Mouse (Mus musculus) embryo, embryonic 11.5 days (tissue): ENCODE results near the gene Fcna.

Experiments used
- DNase-seq: peaks from one replicate; pipeline ENCODE4 v3.0.0-alpha.2; 2012; ENCODE audit warnings: low read depth, low spot score

Gene Fcna

DNA sequence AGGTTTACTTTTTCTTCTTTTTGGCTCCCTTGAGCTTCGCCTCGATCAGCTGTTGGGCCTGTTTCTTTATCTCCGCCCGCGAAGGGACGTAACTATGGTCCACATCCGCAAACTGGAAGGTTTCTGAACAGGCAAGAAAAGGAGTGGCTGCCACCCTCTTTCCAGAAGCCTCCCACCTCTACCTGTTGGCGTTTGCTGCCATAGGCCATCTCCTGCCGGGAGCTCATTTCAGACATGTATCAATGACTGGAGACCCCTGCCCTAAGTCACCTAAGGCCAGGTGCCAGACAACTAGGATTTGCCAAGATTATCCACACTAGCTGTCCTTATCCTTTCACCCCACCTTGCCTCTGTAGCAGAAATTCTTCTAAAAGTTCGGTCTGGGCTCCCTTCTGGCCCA lies 19.2 kb downstream of the Fcna start:
- DNase-seq: no peak

DNA sequence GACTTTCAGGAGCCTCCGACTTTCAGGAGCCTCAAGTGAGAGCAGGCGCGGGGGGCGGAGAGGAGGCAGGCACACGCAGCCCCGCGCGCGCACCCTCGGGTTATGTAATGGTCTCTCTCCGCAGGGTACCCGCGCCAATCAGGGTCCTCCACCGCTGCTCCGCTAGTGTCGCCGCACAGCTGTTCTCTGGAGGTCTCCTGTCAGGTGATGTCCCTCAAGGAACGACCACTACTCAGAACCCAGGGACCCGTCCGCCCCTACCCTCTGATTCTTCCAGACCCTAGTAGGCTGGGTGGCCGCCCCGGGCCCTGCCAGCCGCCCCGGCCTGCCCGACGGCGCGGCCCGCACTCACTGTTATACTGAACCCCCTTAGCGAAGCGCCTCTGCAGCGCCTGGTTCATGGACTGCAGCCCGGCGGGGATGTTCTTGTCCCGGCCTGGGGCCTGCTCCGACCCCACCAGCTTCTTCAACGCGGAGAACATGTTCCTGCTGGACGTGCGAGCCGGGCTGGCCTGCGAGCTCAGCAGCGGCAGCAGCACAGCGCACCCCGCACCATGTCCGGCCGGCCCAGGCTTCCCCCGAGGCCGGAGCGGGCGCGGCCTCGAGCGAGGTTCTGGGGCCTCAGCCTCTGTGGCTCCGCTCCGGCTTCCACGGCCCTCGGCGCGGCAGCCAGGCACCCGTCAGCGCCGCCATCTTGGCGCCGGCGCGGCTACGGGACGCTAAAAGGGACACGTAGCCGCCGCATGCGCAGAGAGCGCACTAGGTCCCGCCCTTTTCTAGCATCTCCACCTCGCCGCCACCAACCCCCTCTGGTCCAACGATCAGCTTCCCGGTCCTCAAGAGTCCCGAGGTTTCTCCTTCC lies 19.8 kb downstream of the Fcna start, which contains the start of gene Rabl6:
TSS of gene Rabl6 (minus strand) at position 761 of the 862 bp plus-strand sequence.
- peak; percentile 83 for DNase-seq

DNA sequence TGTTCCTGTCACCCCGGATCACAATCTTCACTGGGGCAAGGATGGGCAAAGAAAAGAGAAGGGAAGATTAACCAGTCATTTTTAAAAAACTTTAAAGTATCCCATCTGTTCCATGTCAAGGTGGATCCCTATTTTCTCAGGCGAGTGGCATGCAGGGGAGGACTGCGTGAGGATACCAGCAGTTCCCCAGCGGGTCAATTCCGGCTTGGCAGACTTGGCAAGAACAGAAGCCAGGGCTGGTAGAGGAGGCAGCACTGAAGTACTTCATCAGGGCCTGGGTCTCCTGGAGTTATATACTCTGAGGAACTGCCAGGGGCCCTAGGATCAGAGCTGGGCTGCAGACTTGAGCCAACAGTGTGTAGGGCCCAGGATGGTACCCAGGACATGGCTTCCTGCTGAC lies 25.3 kb downstream of the Fcna start:
- no peak for DNase-seq

DNA sequence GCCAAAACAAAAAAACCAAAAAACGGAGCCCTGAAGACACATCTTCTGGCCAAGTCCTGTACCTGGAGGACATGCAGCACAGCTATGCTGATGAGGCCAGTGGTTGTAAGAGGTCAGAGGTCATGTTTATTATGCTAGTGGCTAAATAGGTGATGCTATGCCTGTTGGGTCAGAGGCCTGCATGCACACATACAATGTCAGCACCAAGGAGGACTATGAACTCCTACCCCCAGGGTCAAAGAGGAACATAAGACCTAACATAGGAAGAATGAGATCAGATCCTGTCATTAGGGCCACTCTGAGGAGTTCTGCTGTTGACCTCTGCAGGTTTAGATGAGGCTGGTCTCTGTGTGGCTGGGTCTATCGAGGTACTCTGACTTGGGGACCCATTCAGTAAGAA lies 27.8 kb downstream of the Fcna start:
- no peak for DNase-seq

DNA sequence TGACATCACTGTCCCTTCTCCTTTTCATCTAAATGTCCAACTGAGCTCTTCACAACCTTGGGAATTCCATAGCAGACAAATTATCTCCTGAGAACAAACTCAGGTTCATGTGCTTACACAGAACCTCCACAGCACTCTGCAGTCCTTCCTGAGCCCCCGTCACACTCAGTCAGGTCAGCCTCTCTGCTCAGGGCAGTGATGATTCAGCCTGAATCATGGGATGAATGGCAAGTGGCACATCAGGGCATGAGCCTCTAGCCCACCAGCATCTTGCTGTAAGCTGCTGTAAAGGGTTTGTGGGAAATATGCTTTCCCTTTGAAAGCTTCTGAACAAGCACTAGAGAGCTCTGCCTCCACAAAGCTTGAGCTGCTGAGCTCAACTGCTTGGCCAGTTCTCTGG lies 29.1 kb downstream of the Fcna start:
- DNase-seq: no peak

DNA sequence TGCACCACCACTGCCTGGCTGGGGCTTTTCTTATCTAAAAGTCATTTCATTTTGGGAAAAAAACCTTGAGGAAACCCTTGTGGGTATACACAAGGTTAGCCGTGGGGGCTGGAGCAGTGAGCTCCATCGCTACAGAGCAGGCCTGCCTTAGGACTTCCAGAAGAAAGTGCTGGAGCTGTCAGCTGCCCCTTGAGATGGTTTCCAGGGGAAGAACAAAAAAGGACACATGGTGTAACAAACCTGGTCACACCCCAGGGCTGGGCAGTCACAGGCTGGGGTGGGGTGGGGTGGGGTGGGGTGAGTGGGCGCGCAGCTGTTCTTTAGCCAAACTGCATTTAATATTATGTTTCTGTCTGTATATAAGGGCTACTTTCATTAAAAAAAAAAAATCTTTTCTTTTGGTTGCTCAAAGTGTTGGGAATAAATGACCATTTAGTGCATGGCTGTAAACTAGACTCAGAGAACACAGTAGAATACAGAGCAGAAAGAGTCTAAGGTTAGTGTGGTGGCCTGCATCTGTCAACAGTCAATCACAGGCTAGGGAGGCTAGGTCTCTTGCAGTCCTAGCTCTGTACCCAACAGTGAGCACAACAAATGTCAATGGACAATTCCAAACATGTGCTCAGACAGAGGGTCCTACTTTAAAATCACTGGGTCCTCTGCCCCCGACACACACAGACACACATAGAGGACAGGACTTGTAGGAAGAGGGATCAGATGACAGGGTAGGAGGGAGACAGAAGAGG lies 30.9 kb downstream of the Fcna start:
- DNase-seq: no peak

DNA sequence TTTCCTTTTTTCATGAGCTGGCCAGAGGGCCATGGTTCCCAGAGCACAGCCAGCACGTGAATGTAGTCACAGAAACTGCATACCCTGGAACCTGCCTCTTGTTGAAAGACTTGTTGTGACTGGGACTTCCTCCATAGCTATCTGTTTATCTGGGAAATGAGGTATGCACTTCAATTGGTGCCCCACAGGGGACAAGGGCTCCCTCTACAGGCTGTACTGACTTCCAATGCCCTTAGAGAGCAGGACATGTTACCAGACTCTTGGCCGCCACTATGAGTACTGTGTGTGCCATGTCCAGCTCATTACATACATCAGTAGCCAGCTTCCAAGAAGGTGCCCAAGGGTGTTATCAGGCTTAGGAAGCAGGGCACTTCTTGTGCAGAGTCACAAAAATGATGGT lies 36.0 kb downstream of the Fcna start:
- DNase-seq: no peak

DNA sequence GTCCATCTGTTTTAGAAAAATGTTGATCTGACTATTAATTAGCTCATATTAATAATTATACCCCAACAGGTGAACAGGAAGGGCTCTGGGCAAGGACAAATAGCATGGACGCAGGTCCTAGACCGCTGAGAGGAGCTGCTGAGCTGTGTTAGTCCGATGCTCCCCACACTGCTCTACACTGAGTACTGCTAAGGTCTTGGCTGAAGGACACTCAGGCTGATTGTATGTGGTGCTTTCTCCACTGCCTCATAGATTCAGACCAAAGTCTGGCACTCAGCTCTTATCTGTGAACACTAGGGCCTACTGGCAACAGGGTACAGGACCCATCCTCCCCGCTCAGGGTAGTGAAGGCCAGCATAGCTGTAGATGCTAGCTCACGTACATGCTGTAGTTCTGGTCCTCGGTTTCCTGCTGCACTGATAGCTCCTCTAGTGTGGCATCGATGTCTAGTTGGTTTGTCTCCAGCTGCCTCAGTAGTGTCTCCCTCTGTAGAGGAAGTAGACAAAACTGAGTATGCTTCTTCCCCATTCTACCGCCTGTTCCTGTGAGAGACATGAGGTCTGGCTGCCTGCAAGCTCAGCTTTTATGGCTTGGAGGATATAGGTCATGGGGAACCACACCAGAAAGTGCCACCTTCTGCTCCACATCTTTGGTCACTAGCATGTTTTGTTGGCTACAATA lies 39.5 kb downstream of the Fcna start:
- no peak for DNase-seq

DNA sequence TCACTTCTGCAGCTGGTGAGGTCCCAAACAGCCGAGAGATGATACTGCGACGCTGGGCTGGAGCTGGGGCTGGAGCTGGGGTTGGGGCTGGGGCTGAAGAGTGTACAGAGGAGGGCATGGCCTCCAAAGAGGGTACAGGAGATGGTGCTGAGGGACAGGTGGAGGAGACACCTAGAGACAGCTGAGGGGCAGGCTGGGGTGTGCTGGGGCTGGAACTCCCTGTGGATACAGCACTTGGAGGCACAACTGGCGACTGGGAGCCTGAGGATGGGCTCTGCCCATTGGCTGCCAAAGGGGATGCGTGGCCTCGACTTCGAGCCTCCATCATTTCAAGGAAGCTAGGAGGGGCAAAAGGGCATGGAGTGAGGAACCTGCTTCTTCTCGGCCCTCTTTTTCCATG lies 40.5 kb downstream of the Fcna start:
- DNase-seq: no peak

DNA sequence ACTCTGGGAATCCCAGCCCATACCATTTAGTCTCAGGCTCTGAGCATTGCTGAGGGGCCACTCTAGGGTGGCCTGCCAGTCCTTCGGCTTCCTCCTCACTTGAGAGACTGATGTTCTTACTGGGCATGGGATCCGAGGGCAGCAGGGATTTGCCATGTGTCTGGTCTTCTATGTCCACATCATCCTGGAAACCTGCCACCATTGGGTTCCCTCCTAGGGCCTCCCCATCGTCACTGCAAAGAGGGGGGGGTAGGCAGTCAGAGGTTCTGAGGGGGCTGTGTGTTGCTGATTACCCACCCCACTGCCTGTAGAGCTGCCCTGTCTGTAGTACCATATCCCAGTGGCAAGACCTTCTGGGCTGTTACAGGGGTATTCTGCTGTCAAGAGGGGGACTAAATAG lies 42.2 kb downstream of the Fcna start:
- no peak for DNase-seq

DNA sequence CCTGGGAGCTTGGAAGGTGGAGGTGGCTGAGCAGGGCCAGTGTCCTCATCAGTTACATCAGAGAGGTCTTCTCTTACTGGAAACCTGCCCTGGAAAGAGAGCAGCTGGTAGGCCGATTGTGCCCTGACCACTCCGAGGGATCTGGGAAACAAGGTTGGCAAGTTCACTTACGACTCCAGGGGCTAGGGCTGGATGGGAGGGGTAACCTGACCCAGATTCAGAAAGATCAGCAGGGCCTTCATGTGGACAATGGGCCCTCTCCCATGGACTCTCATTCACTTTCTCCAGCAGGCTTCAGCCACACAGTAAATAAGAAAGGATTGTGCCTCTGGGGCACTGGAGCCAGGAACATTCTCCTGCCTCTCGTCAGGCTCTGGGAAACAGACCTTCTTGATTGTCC lies 43.0 kb downstream of the Fcna start:
- DNase-seq: no peak

DNA sequence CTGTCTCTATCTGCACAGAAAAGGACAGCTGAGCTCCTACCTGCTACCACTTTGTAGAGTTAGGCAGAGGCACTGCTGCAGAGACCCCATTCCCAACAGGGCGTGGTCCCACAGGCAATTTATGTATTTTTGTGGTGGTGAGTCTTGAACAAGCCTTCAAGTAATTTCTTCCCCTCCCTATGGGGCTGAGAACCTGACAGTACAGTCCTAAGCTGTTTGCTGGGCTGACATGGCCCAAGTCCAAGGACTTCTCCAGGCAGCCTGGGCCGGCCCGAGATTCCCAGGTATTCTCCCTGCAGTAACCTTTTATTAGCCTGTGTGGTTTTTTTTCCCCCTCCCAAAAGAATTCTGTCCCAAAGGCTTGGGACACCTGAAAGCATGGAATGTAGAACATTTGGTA lies 43.7 kb downstream of the Fcna start:
- DNase-seq: no peak

DNA sequence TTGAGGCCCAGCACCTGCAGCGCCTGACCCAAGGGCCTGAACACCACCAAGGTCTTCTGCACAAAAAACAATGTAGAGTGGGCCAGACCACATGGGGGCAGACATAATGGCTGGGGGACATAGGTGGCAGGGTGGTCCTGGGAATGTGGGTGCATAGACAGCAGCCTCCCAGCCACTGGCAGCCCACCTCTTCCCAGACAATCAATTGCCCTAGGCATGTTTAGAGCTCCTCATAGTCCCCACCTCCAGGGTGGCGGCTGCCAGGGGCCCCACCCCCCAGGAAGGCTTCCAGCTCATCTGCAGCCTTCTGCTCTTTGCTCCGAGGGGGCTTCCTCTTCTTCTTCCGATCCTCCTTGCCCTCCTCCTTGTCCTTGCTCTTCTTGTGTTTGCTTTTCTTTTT lies 44.3 kb downstream of the Fcna start:
- no peak for DNase-seq

DNA sequence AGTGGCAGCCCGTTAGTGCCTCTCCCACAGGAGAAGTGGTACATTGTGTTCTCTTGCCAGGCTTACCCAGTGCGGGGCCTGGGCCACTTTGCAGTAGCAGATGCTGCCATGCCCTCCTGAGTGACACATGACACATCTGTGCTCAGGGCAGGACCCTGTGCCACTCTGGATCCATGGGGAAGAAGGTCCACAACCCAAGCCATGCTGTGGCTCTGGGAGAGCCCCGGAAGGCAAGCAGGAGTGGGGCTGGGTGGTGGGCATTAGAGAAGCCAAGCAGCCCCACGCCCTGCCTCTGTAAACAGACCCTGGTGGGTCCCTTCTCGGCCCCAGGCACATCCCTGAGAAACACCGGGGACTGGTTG lies 44.7 kb downstream of the Fcna start:
- DNase-seq: no peak

DNA sequence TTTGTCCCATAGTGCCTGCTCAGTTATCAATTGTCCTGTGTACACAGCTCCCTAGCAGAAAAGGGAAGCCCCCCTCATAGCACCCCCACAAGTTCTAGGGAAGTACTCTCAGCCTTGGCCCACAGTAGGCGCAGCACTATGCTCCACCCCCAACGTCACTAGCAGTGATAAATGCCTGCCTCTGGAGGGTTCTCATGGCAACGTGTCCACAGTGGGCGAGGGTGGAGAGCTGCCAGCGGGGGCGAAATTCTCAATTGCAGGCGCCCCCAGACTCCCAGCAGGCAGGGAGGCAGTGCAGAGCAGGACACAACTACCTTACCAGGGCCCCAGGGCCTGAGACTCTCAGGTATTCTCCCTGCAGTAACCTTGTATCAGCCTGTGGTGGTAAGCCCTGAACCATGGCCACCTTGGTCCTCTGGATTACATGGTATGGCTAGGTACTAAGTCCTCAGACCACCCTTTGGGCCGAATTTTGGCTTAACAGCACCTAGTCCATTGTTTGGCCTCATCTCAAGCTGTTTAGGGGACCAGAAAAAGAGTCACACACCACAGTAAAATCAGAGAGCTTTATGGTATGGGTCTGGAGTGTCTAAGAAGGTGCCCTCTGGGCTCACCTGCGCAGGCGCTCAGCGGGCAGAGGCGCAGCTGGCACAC lies 45.2 kb downstream of the Fcna start:
- no peak for DNase-seq

DNA sequence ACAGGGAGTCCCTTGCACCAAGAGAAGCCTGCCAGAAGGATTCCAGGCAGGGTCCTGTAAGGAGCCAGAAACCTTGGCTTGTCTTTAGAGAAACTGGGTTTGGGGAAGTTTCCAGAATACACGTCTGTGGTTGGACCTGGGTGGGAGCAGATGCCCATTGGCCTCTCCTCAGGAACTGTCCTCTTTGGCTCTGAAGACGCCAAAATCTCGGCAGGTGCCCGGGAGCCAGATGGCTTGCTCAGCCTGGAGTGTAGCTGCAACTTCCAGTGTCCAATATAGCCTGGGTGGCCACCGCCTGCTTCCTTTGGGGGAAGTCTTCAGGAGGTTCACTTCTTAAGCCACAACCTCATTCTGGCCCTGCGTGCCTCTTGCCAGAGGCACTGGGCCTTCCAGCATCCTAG lies 45.9 kb downstream of the Fcna start:
- no peak for DNase-seq

DNA sequence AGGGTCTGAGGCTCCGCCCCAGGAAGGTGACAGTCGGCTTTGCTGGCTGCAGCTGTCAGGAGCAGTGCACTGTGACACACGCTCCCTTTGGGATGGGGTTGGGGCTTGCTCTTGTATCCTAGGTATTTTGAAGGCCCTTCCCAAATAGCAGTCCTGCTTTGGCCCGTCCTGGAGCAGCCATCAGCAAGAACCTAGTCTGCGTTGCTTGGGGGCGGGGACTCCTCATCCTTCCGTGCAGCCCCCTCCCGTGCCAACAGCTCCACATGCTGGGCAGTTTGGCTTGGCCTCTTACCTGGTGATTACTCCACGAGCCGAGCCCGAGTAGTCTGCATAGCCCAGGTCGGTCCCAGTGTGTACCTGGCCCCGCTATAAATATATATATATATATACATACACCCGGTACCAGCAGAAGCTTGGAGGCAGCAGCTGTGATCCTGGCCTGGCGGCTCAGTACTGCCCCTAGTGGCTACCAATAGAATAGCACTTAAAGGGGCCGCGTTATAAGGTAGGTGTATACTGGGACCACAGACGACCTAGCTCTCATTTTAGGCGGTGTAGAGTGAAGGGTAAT lies 46.5 kb downstream of the Fcna start, which contains the start of gene Ajm1:
TSS of gene Ajm1 (minus strand) at position 464 of the 571 bp plus-strand sequence.
- peak; percentile 56 for DNase-seq

DNA sequence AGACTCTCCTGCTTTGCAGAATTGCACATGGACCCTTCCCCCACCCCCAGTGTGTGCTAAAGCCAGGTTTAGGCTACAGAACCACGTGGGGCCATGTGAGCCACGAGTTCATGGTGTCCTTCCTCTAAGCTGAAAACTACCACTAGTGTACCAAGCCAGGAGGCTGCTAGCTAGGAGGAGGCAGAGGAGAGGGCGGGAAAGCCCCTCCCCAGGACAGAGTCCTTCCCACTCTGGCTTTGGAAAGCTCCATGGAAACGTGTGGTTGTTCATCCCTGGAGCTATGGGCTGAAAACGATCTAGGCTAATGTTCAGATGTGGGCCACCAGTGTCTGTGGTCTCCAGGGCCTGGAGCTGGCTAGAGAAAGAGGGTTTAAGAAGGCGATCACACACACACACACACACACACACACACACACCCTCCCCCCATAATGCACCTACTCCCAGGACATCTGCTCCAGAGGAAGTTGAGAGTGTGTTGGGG lies 47.2 kb downstream of the Fcna start:
- no peak for DNase-seq

DNA sequence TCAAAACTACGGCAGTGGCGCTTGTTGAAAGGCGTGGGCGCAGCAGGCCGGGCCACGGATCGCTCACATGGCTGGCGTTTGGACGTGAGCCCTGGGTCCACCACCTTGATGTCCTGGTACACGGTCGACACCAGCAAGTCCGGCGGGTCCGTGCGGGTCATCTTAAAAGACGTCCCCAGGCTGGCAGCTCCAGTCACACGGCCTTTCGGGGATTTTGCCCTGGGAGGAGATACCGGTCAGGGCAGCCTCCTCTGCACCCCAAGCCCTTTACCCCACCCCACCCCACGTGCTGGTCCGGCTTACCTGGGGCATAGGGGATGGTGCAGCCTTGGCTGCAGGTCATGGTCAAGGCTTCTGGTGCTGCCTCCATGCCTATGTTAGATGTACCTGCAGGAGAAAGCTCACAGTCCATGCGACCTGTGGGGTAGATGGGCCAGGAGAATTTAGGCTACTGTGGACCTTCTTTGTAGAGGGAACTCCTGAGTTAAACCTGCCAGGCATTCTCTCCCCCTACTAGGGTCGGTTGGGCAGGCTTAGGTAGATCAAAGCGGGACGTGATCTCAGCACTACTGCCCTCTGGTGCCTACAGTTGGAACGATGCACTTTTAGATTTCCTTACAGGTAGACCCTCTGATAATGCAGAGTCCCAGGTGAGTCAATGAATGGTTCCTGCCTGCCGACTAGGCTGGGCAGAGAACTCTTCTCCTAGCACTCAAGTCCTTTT lies 47.9 kb downstream of the Fcna start:
- DNase-seq: no peak

DNA sequence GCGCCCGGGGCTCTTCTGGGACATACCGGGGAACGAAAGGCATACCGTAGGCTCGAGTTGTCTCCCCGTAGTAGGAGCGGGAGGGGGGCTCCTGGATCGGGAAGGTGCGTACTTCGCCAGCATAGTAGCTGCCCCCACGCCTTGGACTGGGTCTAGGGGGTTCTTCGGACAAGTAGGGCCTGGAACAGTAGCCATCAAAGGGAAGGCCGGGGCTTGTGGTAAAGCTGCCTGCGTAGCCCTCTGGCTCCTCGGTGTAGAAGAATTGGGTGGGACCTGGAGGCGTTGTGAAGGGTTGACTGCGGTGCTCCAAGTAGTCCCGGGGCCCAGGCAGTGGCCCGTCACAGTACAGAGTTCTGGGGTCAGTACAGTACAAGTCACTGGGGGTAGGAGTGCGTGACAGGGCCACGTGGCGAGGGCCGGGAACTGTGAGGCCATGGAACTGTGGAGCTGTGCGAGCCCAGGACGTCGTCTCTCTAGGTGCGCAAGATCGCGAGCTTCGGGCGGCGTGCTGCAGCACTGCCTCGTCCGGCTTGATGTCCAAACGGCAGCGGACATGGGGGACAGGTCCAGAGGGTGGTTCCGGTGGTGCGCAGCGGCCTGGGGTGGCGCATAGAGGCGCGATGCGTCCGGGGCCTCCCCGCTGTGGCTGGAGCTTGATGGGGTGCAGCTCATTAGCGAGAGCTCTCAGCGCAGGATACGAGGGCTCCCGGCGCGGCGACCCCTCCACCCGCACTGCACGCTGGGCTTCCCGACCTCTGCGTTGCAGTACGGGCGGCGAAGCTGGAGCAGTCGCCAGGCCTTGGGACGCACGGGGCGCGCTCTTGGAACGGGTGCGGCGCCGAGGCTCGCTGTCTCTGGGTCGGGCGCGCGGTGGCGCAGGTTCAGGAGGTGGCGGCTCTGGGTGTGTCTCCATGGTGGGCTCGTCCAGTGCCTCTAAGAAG lies 48.8 kb downstream of the Fcna start:
- DNase-seq: no peak
